Mouse (Mus musculus) hindbrain, embryonic 13.5 days (tissue): ENCODE results near the gene Mdh1. TPM values are rescaled to one million over a fixed set of nuclear protein-coding genes. Genes with fewer than 3 reads are reported as not detected.

Source experiments
- ATAC-seq: fragments of 200-750 bp; cut with Nextera tagmentation; 2 replicates; pipeline ENCODE4 v1.8.0; 2017; ENCODE audit warnings: moderate TSS enrichment; ENCODE audit not compliant: low FRiP score
- H3K27ac ChIP-seq: fragments of 300-500 bp; sonication (generic); 2 replicates; pipeline ENCODE4 v1.5.1; 2015; ENCODE audit warnings: inconsistent platforms, mild to moderate bottlenecking, moderate library complexity
- H3K27me3 ChIP-seq: fragments of 300-500 bp; sonication (generic); 2 replicates; pipeline ENCODE4 v1.6.1; 2015; ENCODE audit warnings: mild to moderate bottlenecking, inconsistent platforms
- H3K36me3 ChIP-seq: fragments of 300-500 bp; sonication (generic); 2 replicates; pipeline ENCODE4 v1.6.1; 2015; ENCODE audit warnings: mild to moderate bottlenecking, inconsistent platforms
- H3K4me1 ChIP-seq: fragments of 300-500 bp; sonication (generic); replicated peaks from 2 replicates; pipeline ENCODE4 v1.6.1; 2015; ENCODE audit warnings: inconsistent platforms
- H3K4me2 ChIP-seq: fragments of 300-500 bp; sonication (generic); 2 replicates; pipeline ENCODE4 v1.6.1; 2015; ENCODE audit warnings: inconsistent platforms, mild to moderate bottlenecking, moderate library complexity
- H3K4me3 ChIP-seq: fragments of 300-500 bp; sonication (generic); 2 replicates; pipeline ENCODE4 v1.5.1; 2015; ENCODE audit warnings: mild to moderate bottlenecking, inconsistent platforms
- H3K9ac ChIP-seq: fragments of 300-500 bp; sonication (generic); 2 replicates; pipeline ENCODE4 v1.6.1; 2015; ENCODE audit warnings: mild to moderate bottlenecking, inconsistent platforms
- H3K9me3 ChIP-seq: fragments of 300-500 bp; sonication (generic); 2 replicates; pipeline ENCODE4 v1.6.1; 2016; ENCODE audit warnings: inconsistent platforms
- WGBS: fragments of 180-500 bp; shearing (Covaris S2); methylation state at CpG from one replicate; pipeline ENCODE4 v1.1.7; 2015; 5-methylcytosine and 5-hydroxymethylcytosine counted together
- polyA plus RNA-seq: library from polyadenylated mRNA; unstranded; fragments of >200 nt; fragmentation: Nextera tagmentation; extraction: Ambion mirVana; gene quantifications from 2 replicates; pipeline ENCODE4 v1.2.1, GENCODE M21; 2015

The Mdh1 gene
- polyA plus RNA-seq, 1 experiment from 2014 or later, result 454 TPM

DNA sequence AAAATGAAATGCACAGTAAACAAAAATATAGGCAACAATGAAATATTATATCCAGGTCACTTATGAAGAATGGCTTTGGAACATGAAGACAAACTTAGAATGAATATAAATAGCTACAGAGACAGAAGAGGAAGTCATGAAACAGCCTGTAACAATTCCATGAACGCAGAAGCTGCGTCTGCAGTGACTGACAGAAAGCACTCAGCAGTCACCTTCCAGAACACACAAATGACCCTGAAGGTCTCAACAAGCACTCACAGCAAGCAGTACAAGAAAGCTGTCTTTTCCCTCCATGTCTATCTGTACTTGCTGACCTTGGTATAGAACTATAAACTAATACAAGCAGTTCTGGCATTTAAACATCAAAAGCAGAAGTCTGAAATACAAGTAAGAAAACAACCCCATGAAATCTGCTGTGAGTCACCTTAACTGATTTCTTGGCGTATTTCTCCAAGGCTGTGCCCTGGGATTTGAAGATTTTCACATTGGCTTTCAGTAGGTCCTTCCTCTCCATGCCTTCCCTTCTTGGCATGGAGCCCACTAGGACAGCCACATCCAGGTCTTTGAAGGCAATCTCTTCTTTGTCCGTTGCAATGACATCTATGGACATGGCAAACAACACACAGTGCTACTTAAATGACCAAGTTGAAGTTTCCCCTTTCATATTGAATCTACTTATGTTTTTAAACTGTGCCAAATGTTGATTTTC is 8.4 kb downstream of the Mdh1 start:
- H3K4me3 ChIP-seq, result no peak overlapping the region
- peaks cover 64% of the 10 kb centered on the region for H3K36me3 ChIP-seq
- H3K4me1 ChIP-seq, result peaks cover 3% of the 10 kb centered on the region; the same call in 1 of the 2 replicates
- no peak for ATAC-seq
- no peaks in the 10 kb centered on the region for H3K9me3 ChIP-seq
- H3K27me3 ChIP-seq, result no peaks in the 10 kb centered on the region
- H3K4me2 ChIP-seq, result no peak overlapping the region
- no peak overlapping the region for H3K27ac ChIP-seq
- 85% methylated on average over 4 of the region's 4 CpGs for WGBS
- no peak overlapping the region for H3K9ac ChIP-seq

DNA sequence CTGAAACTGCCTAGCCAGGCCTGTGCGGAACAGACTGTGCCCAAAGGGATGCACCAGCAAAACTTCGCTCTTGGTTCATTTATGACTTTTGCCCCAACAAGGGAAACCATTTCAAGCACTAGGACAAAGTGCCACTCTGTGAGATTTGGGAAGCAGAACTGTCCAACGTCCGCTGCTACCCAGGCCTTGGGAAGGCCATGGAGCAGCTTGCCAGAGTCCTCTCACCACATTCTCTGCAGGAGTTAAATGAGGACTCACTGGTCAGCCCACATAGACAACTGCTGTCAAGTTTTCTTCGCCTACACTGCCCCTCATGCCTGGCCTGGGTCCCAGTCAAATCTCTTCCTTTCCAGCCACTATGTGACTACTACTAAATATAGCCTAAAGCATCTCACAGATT is 10.8 kb downstream of the Mdh1 start:
- WGBS, result 98% methylated on average over 5 of the region's 5 CpGs
- peaks cover 76% of the 10 kb centered on the region for H3K36me3 ChIP-seq
- no peaks in the 10 kb centered on the region for H3K9me3 ChIP-seq
- no peaks in the 10 kb centered on the region for H3K4me1 ChIP-seq
- no peak overlapping the region for H3K9ac ChIP-seq
- no peak overlapping the region for H3K4me2 ChIP-seq
- no peaks in the 10 kb centered on the region for H3K27me3 ChIP-seq
- no peak overlapping the region for H3K27ac ChIP-seq
- ATAC-seq, result no peak
- no peak overlapping the region for H3K4me3 ChIP-seq

- ATAC-seq, result no peak
- H3K9me3 ChIP-seq, result no peaks in the 10 kb centered on the region
- H3K36me3 ChIP-seq, result peaks cover 62% of the 10 kb centered on the region
These were observed 12.4 kb downstream of the Mdh1 start for GRCm38 (mm10) chr11:21559727-21560126.

DNA sequence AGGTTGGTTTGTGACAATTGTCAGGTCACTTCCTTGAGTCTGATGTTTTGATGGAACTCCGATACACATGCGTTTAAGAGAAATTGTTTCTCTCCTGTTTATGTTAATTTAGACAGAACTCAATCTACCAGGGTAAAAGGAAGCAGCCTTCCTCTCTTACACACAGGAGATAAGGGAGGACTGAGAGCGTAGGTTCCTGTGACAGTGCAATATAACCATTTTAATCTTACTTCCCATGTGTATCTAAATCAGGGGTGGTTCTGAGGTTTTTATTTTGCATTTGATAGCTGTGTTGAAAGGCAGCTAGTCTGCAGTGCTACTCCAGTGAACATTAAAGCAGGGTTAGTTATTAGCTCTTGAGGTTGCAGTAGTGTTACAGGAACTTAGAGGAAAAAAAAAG is 20.1 kb downstream of the Mdh1 start:
- no peak overlapping the region for H3K9ac ChIP-seq
- H3K4me1 ChIP-seq, result no peaks in the 10 kb centered on the region
- H3K4me3 ChIP-seq, result no peak overlapping the region
- no peaks in the 10 kb centered on the region for H3K9me3 ChIP-seq
- no peak overlapping the region for H3K27ac ChIP-seq
- no peaks in the 10 kb centered on the region for H3K27me3 ChIP-seq
- H3K4me2 ChIP-seq, result no peak overlapping the region
- H3K36me3 ChIP-seq, result peaks cover 3% of the 10 kb centered on the region; the same call in 1 of the 2 replicates
- WGBS, result 95% methylated on average over 3 of the region's 3 CpGs
- ATAC-seq, result no peak

More at GRCm38 (mm10) chr11:21559727-21560126, 12.4 kb downstream of the Mdh1 start:
- WGBS, result 91% methylated on average over 11 of the region's 11 CpGs
- Histone ChIP-seq H3K4me3 (no peak overlapping the region), H3K4me1 (no peaks in the 10 kb centered on the region), H3K9ac (no peak overlapping the region), H3K4me2 (no peak overlapping the region), H3K27me3 (no peaks in the 10 kb centered on the region), H3K27ac (no peak overlapping the region)

DNA sequence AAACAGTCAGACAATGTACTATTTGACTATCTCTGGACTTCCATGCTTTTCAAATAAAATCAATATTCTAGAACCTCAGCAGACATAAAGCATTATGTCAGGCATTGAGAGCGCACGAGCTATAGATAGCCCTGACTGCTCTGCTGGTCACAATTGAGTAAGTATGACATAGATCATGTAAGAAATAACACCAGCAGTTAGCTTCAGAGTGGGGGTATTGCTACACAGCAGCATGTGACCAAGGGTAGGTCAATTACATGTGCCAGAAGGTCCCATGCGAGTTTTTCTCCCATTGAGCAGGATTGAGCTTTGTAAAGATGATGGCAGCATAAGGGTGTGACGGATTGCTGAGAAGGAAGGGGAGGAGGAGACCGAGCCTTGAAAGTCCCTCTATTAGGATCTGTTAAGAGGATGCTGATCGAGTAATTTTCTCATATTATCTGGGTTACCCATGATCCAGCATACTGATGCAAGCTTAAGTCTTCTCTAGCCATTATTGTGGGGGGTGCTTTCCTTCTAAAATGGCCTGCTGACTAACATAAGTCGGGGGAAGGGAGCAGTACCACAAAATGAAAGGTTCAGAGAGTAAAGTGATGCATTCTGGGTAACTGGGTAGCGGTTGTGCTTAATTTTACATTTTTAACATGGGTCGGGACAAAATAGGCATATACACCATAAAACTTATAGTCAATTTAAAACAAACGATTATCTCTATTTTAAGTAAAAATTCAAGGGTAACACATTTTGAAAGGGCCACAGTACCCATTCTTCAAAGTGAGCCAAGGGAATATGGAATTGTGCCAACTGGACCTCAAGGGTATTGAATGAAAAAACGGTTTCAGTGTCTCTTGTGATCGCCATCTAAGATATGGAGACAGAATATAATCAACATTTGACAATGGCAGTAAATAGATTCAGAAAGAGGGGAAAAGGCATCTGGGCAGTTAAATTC is 21.7 kb downstream of the Mdh1 start:
- H3K4me2 ChIP-seq, result no peak overlapping the region
- H3K36me3 ChIP-seq, result no peaks in the 10 kb centered on the region; the same call in 1 of the 2 replicates
- H3K4me1 ChIP-seq, result no peaks in the 10 kb centered on the region
- no peaks in the 10 kb centered on the region for H3K9me3 ChIP-seq
- 85% methylated on average over 12 of the region's 12 CpGs for WGBS
- H3K27ac ChIP-seq, result no peak overlapping the region
- no peak overlapping the region for H3K4me3 ChIP-seq
- no peaks in the 10 kb centered on the region for H3K27me3 ChIP-seq
- H3K9ac ChIP-seq, result no peak overlapping the region
- ATAC-seq, result no peak

DNA sequence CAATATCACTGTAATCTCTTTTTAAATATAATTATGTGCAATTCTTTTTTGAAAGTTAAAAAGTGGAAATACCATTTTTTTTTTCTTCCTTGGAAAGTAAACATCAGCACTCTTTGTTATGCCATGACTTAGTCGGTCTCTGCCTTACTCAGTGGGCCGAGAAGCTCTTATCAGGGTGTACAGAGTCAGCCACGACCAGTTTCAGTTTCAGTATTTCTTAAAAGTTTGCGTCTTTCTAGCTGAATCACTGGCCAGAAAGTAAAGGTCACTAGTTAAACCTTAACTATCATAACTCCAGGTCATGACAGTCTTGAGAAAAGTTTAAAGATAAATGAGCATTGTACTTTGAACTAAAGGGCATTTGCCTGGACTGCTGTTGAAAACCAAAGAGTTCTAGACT is 22.4 kb downstream of the Mdh1 start:
- no peak for ATAC-seq

GRCm38 (mm10) chr11:21549052-21549451 is 23.1 kb downstream of the Mdh1 start:
- no peaks in the 10 kb centered on the region for H3K27me3 ChIP-seq
- 92% methylated on average over 2 of the region's 2 CpGs for WGBS
- ATAC-seq, result no peak

More for the DNA sequence above, 22.4 kb downstream of the Mdh1 start:
- Histone ChIP-seq H3K9me3 (no peaks in the 10 kb centered on the region), H3K4me2 (no peak overlapping the region), H3K27me3 (no peaks in the 10 kb centered on the region), H3K4me1 (no peaks in the 10 kb centered on the region), H3K36me3 (no peaks in the 10 kb centered on the region; the same call in 1 of the 2 replicates), H3K27ac (no peak overlapping the region), H3K4me3 (no peak overlapping the region), H3K9ac (no peak overlapping the region)
- 94% methylated on average over 4 of the region's 4 CpGs for WGBS

DNA sequence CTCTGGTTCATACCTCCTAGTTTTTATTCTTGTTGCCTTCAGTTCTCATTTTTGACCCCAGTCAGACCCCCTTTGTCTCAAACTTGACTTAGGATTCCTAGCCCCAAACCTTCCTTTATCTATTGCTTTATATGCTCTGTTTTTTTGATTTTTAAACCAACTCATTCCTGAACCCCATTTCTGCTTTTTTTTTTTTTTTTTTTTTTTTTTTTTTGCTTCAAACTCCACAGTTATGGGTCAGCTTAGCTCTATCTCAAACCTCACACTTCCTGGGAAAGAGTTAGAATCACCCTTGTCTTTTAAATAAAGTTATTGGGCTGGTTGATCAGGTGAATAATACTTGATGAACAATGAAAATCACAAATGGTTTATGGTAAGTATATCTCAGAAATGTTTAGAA is 24.6 kb downstream of the Mdh1 start:
- H3K4me3 ChIP-seq, result no peak overlapping the region
- H3K9ac ChIP-seq, result no peak overlapping the region
- no peaks in the 10 kb centered on the region for H3K9me3 ChIP-seq
- ATAC-seq, result no peak
- H3K27ac ChIP-seq, result no peak overlapping the region
- no peaks in the 10 kb centered on the region for H3K36me3 ChIP-seq
- no peaks in the 10 kb centered on the region for H3K4me1 ChIP-seq
- no peaks in the 10 kb centered on the region for H3K27me3 ChIP-seq
- no peak overlapping the region for H3K4me2 ChIP-seq

More at GRCm38 (mm10) chr11:21549052-21549451, 23.1 kb downstream of the Mdh1 start:
- Histone ChIP-seq H3K4me2 (no peak overlapping the region), H3K4me3 (no peak overlapping the region), H3K36me3 (no peaks in the 10 kb centered on the region), H3K9me3 (no peaks in the 10 kb centered on the region), H3K9ac (no peak overlapping the region), H3K27ac (no peak overlapping the region), H3K4me1 (no peaks in the 10 kb centered on the region)

DNA sequence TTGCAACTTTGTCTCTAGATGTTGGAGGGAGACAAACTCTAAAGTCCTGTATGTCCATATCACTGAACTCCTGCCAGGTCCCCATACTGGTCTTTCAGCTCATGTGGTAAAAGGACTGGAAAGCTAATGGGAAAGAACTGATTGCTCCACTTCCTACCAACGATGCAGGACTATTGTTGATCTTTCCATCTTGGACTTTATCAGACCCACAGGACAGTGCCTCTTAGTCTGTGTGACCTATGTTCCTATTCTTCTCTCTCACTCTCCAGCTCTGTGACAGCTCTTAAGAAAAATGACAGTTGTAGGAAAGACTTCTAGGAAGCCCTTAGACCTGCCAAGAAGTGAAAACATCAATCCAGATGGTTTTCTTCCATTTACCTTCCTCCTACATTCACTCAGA is 25.5 kb downstream of the Mdh1 start:
- no peaks in the 10 kb centered on the region for H3K4me1 ChIP-seq
- no peak overlapping the region for H3K27ac ChIP-seq
- H3K27me3 ChIP-seq, result no peaks in the 10 kb centered on the region
- H3K36me3 ChIP-seq, result no peaks in the 10 kb centered on the region
- H3K9ac ChIP-seq, result no peak overlapping the region
- no peaks in the 10 kb centered on the region for H3K9me3 ChIP-seq
- no peak overlapping the region for H3K4me3 ChIP-seq
- 87% methylated on average over 1 of the region's 1 CpGs for WGBS
- no peak for ATAC-seq
- H3K4me2 ChIP-seq, result no peak overlapping the region

GRCm38 (mm10) chr11:21545951-21546350 is 26.2 kb downstream of the Mdh1 start:
- no peaks in the 10 kb centered on the region for H3K9me3 ChIP-seq
- ATAC-seq, result no peak
- H3K9ac ChIP-seq, result no peak overlapping the region
- no peaks in the 10 kb centered on the region for H3K27me3 ChIP-seq
- H3K4me1 ChIP-seq, result no peaks in the 10 kb centered on the region
- no peaks in the 10 kb centered on the region for H3K36me3 ChIP-seq
- H3K4me3 ChIP-seq, result no peak overlapping the region
- H3K27ac ChIP-seq, result no peak overlapping the region
- H3K4me2 ChIP-seq, result no peak overlapping the region

GRCm38 (mm10) chr11:21545021-21545420 is 27.1 kb downstream of the Mdh1 start:
- Histone ChIP-seq H3K4me2 (no peak overlapping the region), H3K27me3 (no peaks in the 10 kb centered on the region), H3K27ac (no peak overlapping the region), H3K9me3 (no peaks in the 10 kb centered on the region), H3K9ac (no peak overlapping the region), H3K36me3 (no peaks in the 10 kb centered on the region), H3K4me3 (no peak overlapping the region), H3K4me1 (no peaks in the 10 kb centered on the region)
- no peak for ATAC-seq
- 82% methylated on average over 2 of the region's 2 CpGs for WGBS

DNA sequence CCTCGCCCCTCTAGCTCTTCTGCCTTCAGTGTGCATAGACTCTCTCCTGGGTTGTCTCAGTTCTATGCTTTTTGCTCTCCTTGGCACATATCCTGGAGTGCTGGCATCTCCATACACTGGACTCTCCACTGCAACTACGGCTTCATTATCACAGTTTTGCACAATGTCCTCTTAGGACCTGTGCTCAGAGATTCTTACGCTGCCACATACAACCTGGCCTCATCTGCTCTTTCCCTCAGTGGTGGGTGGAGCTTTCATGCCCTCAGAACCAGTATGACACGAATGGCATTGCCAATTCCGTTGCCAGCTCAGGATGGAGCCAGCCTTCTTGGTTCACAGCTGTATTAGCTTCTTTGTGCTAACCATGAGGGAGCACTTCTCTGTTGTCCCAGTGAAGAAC is 29.4 kb downstream of the Mdh1 start:
- Histone ChIP-seq H3K9me3 (no peaks in the 10 kb centered on the region), H3K27me3 (no peaks in the 10 kb centered on the region), H3K27ac (no peak overlapping the region), H3K4me3 (no peak overlapping the region), H3K4me1 (no peaks in the 10 kb centered on the region), H3K4me2 (no peak overlapping the region), H3K36me3 (no peaks in the 10 kb centered on the region), H3K9ac (no peak overlapping the region)
- 79% methylated on average over 5 of the region's 5 CpGs for WGBS
- no peak for ATAC-seq
